Comparison of ENCODE assay signal across 8 mouse cellular contexts in the genomic region with DNA sequence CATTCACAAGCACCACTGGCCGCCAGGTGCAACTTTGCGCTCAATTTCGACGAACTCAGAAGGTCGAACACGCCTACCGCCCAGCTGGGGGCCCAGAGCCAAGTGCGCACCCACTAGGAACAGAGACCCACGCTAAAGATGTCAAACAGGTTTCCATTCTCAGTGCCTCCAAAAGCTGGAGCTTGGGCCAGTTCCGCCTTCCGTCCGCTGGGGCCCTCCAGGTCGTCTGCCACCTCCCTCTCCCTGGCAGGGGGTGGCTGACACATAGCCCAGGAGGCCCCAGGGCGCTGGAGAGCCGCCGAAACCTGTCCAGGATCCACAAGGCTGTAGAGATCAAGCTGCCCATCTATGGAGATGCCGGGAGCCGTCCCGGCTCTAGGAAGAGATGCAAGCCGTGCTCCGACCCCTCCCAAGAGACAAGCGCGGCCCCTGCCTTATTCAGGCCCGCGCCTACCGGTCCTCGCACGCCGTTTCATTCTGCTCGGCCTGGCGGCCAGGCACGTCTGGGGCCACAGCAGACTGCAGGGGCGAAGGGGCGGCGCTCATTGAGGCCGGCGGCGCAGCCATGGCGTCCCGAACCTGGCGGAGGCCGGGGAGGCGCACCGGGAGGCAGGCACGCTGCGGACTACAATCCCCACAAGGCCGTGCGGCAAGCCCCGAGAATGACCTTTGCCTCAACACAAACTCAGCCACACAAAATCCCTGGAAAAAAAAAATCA. TPM values are rescaled to one million over a fixed set of nuclear protein-coding genes. Genes with fewer than 3 reads are reported as not detected.
DNase-seq lines count a peak whose midpoint lies in the region; ATAC-seq and TF ChIP-seq lines count a peak whose summit lies in the region.

No protein-coding gene starts in this region.

- peak overlapping the region; percentile 73 for H3K4me3 ChIP-seq in C2C12 (ENCODE audit: insufficient read depth, poor library complexity, severe bottlenecking)
- H3K4me3 ChIP-seq in heart, embryonic 10.5 days: peak overlapping the region; percentile 88
- H3K4me3 ChIP-seq in kidney, embryonic 14.5 days (ENCODE audit: low read length): peak overlapping the region; percentile 57
- H3K4me3 ChIP-seq in limb, embryonic 14.5 days (replicated peaks; ENCODE audit: low read length): peak overlapping the region; percentile 78
- H3K4me3 ChIP-seq in midbrain, embryonic 15.5 days: peak overlapping the region; percentile 65

- H3K9ac ChIP-seq in kidney, embryonic 14.5 days (ENCODE audit: low read depth, low read length): peak overlapping the region; percentile 80
- peak overlapping the region; percentile 85 for H3K9ac ChIP-seq in limb, embryonic 14.5 days (ENCODE audit: low read depth, low read length, severe bottlenecking)
- H3K9ac ChIP-seq in midbrain, embryonic 15.5 days: peak overlapping the region; percentile 72

- ATAC-seq in erythroblast, adult 5-6 weeks (replicated peaks; ENCODE audit: low FRiP score, poor library complexity, severe bottlenecking): peak; percentile 75
- ATAC-seq in kidney, embryonic 14.5 days (ENCODE audit: low FRiP score, low TSS enrichment): peak; percentile 71
- peak; percentile 83 for ATAC-seq in limb, embryonic 14.5 days (ENCODE audit: low FRiP score, low read depth)
- peak; percentile 88 for ATAC-seq in midbrain, embryonic 15.5 days (replicated peaks)

- peaks cover 44% of the 10 kb centered on the region for H3K4me1 ChIP-seq in heart, embryonic 10.5 days
- H3K4me1 ChIP-seq in kidney, embryonic 14.5 days (ENCODE audit: control insufficient read depth, insufficient read depth, low read length): peaks cover 28% of the 10 kb centered on the region
- H3K4me1 ChIP-seq in limb, embryonic 14.5 days (ENCODE audit: control insufficient read depth, insufficient read depth, low read length): peaks cover 4% of the 10 kb centered on the region; the same call in 1 of the 2 replicates
- H3K4me1 ChIP-seq in midbrain, embryonic 15.5 days: peaks cover 46% of the 10 kb centered on the region

- peaks cover 1% of the 10 kb centered on the region for H3K79me3 ChIP-seq in C2C12 (ENCODE audit: low read depth)

- peak; percentile 40; the same call in 1 of the 2 replicates for TF ChIP-seq POLR2A in limb, embryonic 14.5 days (IDR thresholded peaks at IDR 0.05; ENCODE audit: borderline replicate concordance, extremely low read depth, insufficient read depth, insufficient read length)

- H3K79me2 ChIP-seq in C2C12 (ENCODE audit: control insufficient read depth, insufficient read depth): peaks cover 9% of the 10 kb centered on the region

- peak overlapping the region; percentile 98 for H3K27ac ChIP-seq in heart, embryonic 10.5 days
- H3K27ac ChIP-seq in kidney, embryonic 14.5 days (ENCODE audit: low read depth, low read length): peak overlapping the region; percentile 88
- peak overlapping the region; percentile 89 for H3K27ac ChIP-seq in limb, embryonic 14.5 days (replicated peaks; ENCODE audit: low read depth, low read length)
- H3K27ac ChIP-seq in midbrain, embryonic 15.5 days: peak overlapping the region; percentile 90

- no peak for TF ChIP-seq CTCF in C2C12 (IDR thresholded peaks at IDR 0.05; ENCODE audit: control insufficient read depth, insufficient read depth, insufficient read length)

- H3ac ChIP-seq in C2C12 (ENCODE audit: control insufficient read depth, insufficient read length, low read depth): peak overlapping the region; percentile 98

- peaks cover 18% of the 10 kb centered on the region for H3K36me3 ChIP-seq in C2C12 (ENCODE audit: control insufficient read depth, insufficient read depth)
- peaks cover 32% of the 10 kb centered on the region for H3K36me3 ChIP-seq in heart, embryonic 10.5 days
- H3K36me3 ChIP-seq in kidney, embryonic 14.5 days (ENCODE audit: control insufficient read depth, insufficient read depth, low read length): peaks cover 28% of the 10 kb centered on the region
- peaks cover 36% of the 10 kb centered on the region for H3K36me3 ChIP-seq in limb, embryonic 14.5 days (ENCODE audit: control insufficient read depth, insufficient read depth, low read length)
- H3K36me3 ChIP-seq in midbrain, embryonic 15.5 days (replicated peaks): peaks cover 29% of the 10 kb centered on the region

- DNase-seq in brain, adult 2 months (ENCODE audit: low read depth, low spot score): peak; percentile 93
- peak; percentile 93 for DNase-seq in heart, embryonic 10.5 days (ENCODE audit: low spot score)
- peak; percentile 73 for DNase-seq in limb, embryonic 14.5 days (ENCODE audit: low spot score)
- DNase-seq in spleen, postnatal 10 days (ENCODE audit: low spot score in 2 of 2): peak; percentile 80 to 91

- H3K27me3 ChIP-seq in C2C12 (ENCODE audit: control insufficient read depth, insufficient read depth, insufficient read length): no peaks in the 10 kb centered on the region
- no peaks in the 10 kb centered on the region for H3K27me3 ChIP-seq in heart, embryonic 10.5 days (ENCODE audit: insufficient read depth, poor library complexity, severe bottlenecking)
- no peaks in the 10 kb centered on the region for H3K27me3 ChIP-seq in kidney, embryonic 14.5 days (ENCODE audit: control insufficient read depth, insufficient read depth, low read length)
- H3K27me3 ChIP-seq in limb, embryonic 14.5 days (ENCODE audit: control insufficient read depth, insufficient read depth, low read length): no peaks in the 10 kb centered on the region
- H3K27me3 ChIP-seq in midbrain, embryonic 15.5 days (replicated peaks): no peaks in the 10 kb centered on the region

- no peaks in the 10 kb centered on the region for H3K9me3 ChIP-seq in heart, embryonic 10.5 days
- H3K9me3 ChIP-seq in kidney, embryonic 14.5 days (ENCODE audit: control insufficient read depth, low read length): no peaks in the 10 kb centered on the region
- H3K9me3 ChIP-seq in limb, embryonic 14.5 days (ENCODE audit: control insufficient read depth, low read length): no peaks in the 10 kb centered on the region
- no peaks in the 10 kb centered on the region for H3K9me3 ChIP-seq in midbrain, embryonic 15.5 days

- under 1% methylated on average over 49 of the region's 49 CpGs for WGBS in heart, embryonic 10.5 days
- under 1% methylated on average over 49 of the region's 49 CpGs for WGBS in kidney, embryonic 14.5 days
- 2% methylated on average over 49 of the region's 49 CpGs for whole genome bisulfite sequencing in limb, embryonic 14.5 days
- under 1% methylated on average over 49 of the region's 49 CpGs for WGBS in midbrain, embryonic 15.5 days

- H3K4me2 ChIP-seq in kidney, embryonic 14.5 days (replicated peaks; ENCODE audit: low read depth, low read length): peak overlapping the region; percentile 82
- peak overlapping the region; percentile 97 for H3K4me2 ChIP-seq in limb, embryonic 14.5 days (replicated peaks; ENCODE audit: low read depth, low read length, severe bottlenecking)
- H3K4me2 ChIP-seq in midbrain, embryonic 15.5 days: peak overlapping the region; percentile 79

TF ChIP-seq in C2C12, 6 proteins besides CTCF, POLR2A, EP300 and RAD21 (continues in another document):
- TF ChIP-seq CEBPB (IDR thresholded peaks at IDR 0.05; ENCODE audit: low read depth) (no peak), MYOD1 (IDR thresholded peaks at IDR 0.05; ENCODE audit: control insufficient read depth, insufficient read length, low read depth) (no peak), MAX (IDR thresholded peaks at IDR 0.05) (no peak), USF1 (IDR thresholded peaks at IDR 0.05; ENCODE audit: low read depth) (no peak)

RNA-seq across cellular contexts. Expression of a gene that starts 3.1 kb away (rescaled TPM):
- polyA plus RNA-seq in C2C12 (2012; fragmentation: generic; extraction: Trizol): 20.6 TPM
- 18.8 and 40.8 TPM in 2 replicates for total RNA-seq in erythroblast, adult 5-6 weeks (2015; ENCODE audit: low replicate concordance)
- 11.6 and 16.0 TPM in 2 replicates for total RNA-seq in erythroblast, adult 5-6 weeks (2017; ENCODE audit: low replicate concordance)
- polyA plus RNA-seq in heart, embryonic 10.5 days (2016; fragmentation: Nextera tagmentation; extraction: Ambion mirVana): 67.3 and 83.6 TPM in 2 replicates
- polyA plus RNA-seq in kidney, embryonic 14.5 days (2014; fragmentation: Nextera tagmentation; extraction: Ambion mirVana): 45.3 and 49.4 TPM in 2 replicates
- 130 and 165 TPM in 2 replicates for polyA plus RNA-seq in limb, embryonic 14.5 days (2012; rRNA removed)
- 41.2 and 46.3 TPM in 2 replicates for polyA plus RNA-seq in limb, embryonic 14.5 days (2014; fragmentation: Nextera tagmentation; extraction: Ambion mirVana)
- polyA plus RNA-seq in midbrain, embryonic 15.5 days (2015; fragmentation: Nextera tagmentation; extraction: Ambion mirVana): 77.2 and 81.8 TPM in 2 replicates

RNA-seq across cellular contexts. Expression of a gene that starts 10.1 kb away (rescaled TPM):
- 41.4 TPM for polyA plus RNA-seq in C2C12 (2012; fragmentation: generic; extraction: Trizol)
- total RNA-seq in erythroblast, adult 5-6 weeks (2015; ENCODE audit: low replicate concordance): 9.2 and 16.9 TPM in 2 replicates
- 21.0 and 30.1 TPM in 2 replicates for total RNA-seq in erythroblast, adult 5-6 weeks (2017; ENCODE audit: low replicate concordance)
- polyA plus RNA-seq in heart, embryonic 10.5 days (2016; fragmentation: Nextera tagmentation; extraction: Ambion mirVana): 56.1 and 62.9 TPM in 2 replicates
- polyA plus RNA-seq in kidney, embryonic 14.5 days (2014; fragmentation: Nextera tagmentation; extraction: Ambion mirVana): 64.5 and 64.8 TPM in 2 replicates
- 29.7 and 41.6 TPM in 2 replicates for polyA plus RNA-seq in limb, embryonic 14.5 days (2012; rRNA removed)
- 57.9 and 64.2 TPM in 2 replicates for polyA plus RNA-seq in limb, embryonic 14.5 days (2014; fragmentation: Nextera tagmentation; extraction: Ambion mirVana)
- polyA plus RNA-seq in midbrain, embryonic 15.5 days (2015; fragmentation: Nextera tagmentation; extraction: Ambion mirVana): 68.4 and 69.0 TPM in 2 replicates

RNA-seq across cellular contexts. Expression of a gene that starts 11.0 kb away (rescaled TPM):
- polyA plus RNA-seq in C2C12 (2012; fragmentation: generic; extraction: Trizol): 9.8 TPM
- 2.1 and 6.3 TPM in 2 replicates for total RNA-seq in erythroblast, adult 5-6 weeks (2015; ENCODE audit: low replicate concordance)
- 1.5 and 5.1 TPM in 2 replicates for total RNA-seq in erythroblast, adult 5-6 weeks (2017; ENCODE audit: low replicate concordance)
- 36.0 and 37.0 TPM in 2 replicates for polyA plus RNA-seq in heart, embryonic 10.5 days (2016; fragmentation: Nextera tagmentation; extraction: Ambion mirVana)
- 28.5 and 50.6 TPM in 2 replicates for polyA plus RNA-seq in kidney, embryonic 14.5 days (2014; fragmentation: Nextera tagmentation; extraction: Ambion mirVana)
- 102 and 117 TPM in 2 replicates for polyA plus RNA-seq in limb, embryonic 14.5 days (2012; rRNA removed)
- 58.8 and 59.5 TPM in 2 replicates for polyA plus RNA-seq in limb, embryonic 14.5 days (2014; fragmentation: Nextera tagmentation; extraction: Ambion mirVana)
- 97.1 and 111 TPM in 2 replicates for polyA plus RNA-seq in midbrain, embryonic 15.5 days (2015; fragmentation: Nextera tagmentation; extraction: Ambion mirVana)

RNA-seq across cellular contexts. Expression of a gene that starts 17.5 kb away (rescaled TPM):
- 1.1 TPM for polyA plus RNA-seq in C2C12 (2012; fragmentation: generic; extraction: Trizol)
- total RNA-seq in erythroblast, adult 5-6 weeks (2015; ENCODE audit: low replicate concordance): 0.63 and 4.0 TPM in 2 replicates
- total RNA-seq in erythroblast, adult 5-6 weeks (2017; ENCODE audit: low replicate concordance): 0.56 and 1.9 TPM in 2 replicates
- 15.0 and 16.6 TPM in 2 replicates for polyA plus RNA-seq in heart, embryonic 10.5 days (2016; fragmentation: Nextera tagmentation; extraction: Ambion mirVana)
- 24.5 and 29.2 TPM in 2 replicates for polyA plus RNA-seq in kidney, embryonic 14.5 days (2014; fragmentation: Nextera tagmentation; extraction: Ambion mirVana)
- polyA plus RNA-seq in limb, embryonic 14.5 days (2012; rRNA removed): 9.2 and 10.3 TPM in 2 replicates
- polyA plus RNA-seq in limb, embryonic 14.5 days (2014; fragmentation: Nextera tagmentation; extraction: Ambion mirVana): 10.2 TPM in 2 replicates
- polyA plus RNA-seq in midbrain, embryonic 15.5 days (2015; fragmentation: Nextera tagmentation; extraction: Ambion mirVana): 232 and 239 TPM in 2 replicates

Comparison
In these comparisons a context has a peak if more than half of its experiments do, and no peak if none do; other contexts are left out.
1. Peak in every context shown above with its lines: DNase-seq, ATAC-seq, H3K4me3 ChIP-seq and H3K27ac ChIP-seq.